Mouse (Mus musculus) bone marrow macrophage, adult 2 months (primary cell): Measurements from ENCODE around the gene Syde2. TPM values are rescaled to one million over a fixed set of nuclear protein-coding genes. Genes with fewer than 3 reads are reported as not detected.

ENCODE experiments used
- H3K27ac ChIP-seq: 2 replicates; pipeline ENCODE4 v1.5.1; 2012; ENCODE audit warnings: low read depth, low read length; ENCODE audit not compliant: insufficient read depth
- H3K4me1 ChIP-seq: 2 replicates; pipeline ENCODE4 v1.6.1; 2012; ENCODE audit warnings: low read length; ENCODE audit not compliant: control insufficient read depth, insufficient read depth
- H3K4me3 ChIP-seq: 2 replicates; pipeline ENCODE4 v1.5.1; 2012; ENCODE audit warnings: mild to moderate bottlenecking, low read length, moderate library complexity; ENCODE audit not compliant: insufficient read depth
- CTCF ChIP-seq: IDR thresholded peaks from 2 replicates; pipeline ENCODE4 v1.5.1; 2012; ENCODE audit warnings: low read depth, mild to moderate bottlenecking, low read length, moderate library complexity
- POLR2A ChIP-seq: IDR thresholded peaks from 2 replicates; pipeline ENCODE4 v1.6.1; 2012; ENCODE audit warnings: mild to moderate bottlenecking, low read depth, low read length, borderline replicate concordance
- polyA plus RNA-seq: library from polyadenylated mRNA; stranded (reverse); fragments of >200 nt; gene quantifications from 2 replicates; pipeline ENCODE4 v1.2.4, GENCODE M21; 2012; ENCODE audit not compliant: missing spikeins, insufficient read depth, insufficient read length

Gene Syde2
- polyA plus RNA-seq, 1 experiment = not detected

DNA sequence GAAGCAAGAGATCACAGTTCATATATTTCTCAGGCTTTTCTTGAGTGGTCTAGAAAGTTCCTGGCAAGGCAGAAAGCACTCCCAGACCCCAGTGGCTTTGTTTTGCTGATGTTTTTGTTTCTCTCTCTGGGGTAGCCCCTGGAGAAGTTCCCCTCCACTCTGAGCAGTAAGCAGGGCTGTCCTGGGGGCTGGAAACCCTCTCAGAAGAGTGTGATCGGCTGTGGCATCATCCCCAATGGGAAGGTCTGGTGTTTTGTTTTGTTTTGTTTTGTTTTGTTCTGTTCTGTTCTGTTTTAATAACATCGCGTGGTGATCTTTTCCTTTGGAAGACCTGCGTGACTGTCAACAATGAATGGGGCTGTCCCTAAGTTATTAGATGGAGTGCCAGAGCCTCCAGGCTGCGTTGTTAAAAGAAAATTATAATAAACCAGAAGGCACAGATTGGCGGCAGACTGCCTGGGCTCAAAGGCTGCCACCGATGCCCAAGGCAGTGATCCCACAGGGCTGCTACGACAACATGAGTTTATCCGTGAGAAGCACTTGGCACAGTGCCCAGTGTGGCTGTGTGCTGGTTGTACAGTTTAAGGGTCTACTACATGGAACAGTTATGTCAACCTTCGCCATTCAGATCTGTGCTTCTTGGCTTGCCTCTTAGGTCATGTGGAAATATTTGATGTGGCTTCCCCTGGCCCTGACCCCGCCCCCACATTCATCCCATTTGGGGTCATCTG is 63.8 kb downstream of the Syde2 start:
- TF ChIP-seq CTCF = no peak
- H3K27ac ChIP-seq = no peak overlapping the region
- no peaks in the 10 kb centered on the region for H3K4me1 ChIP-seq
- H3K4me3 ChIP-seq = no peak overlapping the region

DNA sequence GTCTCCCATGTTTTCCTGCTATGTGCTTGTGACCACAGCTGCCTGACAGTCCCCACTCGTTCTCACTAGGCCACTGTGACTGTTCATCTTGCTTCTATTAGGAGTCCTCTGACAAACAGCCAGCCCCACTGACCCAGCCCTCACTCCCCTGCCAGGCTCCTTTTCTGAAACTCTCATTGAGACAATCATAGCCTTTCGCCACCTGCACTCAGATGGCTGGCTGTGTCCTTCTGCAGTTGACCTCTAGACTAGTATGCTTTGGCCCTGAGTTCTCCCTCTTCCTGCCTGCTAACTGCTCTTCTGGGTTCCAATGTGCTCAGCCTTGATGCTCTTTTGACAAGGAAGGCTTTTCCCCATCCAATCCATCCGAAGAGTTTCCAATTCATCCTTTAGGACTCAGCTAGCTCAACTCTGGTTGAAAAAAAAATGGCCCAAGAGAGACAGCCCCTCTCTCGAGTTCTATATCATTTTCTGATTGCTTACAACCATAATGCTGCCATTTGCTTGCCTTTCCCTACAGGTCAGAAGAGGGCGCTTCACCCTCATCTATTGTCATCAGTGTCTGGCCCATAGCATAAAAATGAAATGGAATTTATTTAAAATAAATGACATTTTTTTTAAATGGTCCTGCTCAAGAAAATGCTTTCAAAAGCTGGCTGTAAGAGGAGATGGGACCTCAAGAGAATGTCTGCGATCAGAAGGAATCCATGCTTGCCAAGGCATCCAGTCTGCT is 65.6 kb downstream of the Syde2 start:
- no peak for TF ChIP-seq POLR2A
- Histone ChIP-seq H3K4me1 (no peaks in the 10 kb centered on the region), H3K27ac (no peak overlapping the region), H3K4me3 (no peak overlapping the region)

DNA sequence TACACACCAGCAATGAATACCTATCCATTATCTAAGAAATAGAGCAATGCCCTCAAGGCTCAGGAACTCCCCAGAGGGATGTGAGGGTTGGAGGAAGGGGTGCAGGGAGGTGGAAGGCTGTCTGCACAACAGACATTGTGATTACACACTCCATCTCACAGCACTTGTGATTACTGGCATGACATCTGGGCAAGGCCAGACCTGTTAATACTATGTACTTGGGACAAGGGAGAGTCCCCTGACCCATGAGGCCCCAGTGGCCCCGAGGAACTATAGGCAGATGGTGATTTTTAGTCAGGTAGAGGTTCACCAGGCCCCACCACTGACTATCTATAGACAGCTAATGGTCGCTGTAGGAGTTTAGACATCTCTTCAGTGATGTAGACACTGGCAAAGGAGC is 66.2 kb downstream of the Syde2 start:
- TF ChIP-seq POLR2A (no peak), CTCF (no peak)
- H3K4me1 ChIP-seq = no peaks in the 10 kb centered on the region
- no peak overlapping the region for H3K4me3 ChIP-seq
- H3K27ac ChIP-seq = no peak overlapping the region

DNA sequence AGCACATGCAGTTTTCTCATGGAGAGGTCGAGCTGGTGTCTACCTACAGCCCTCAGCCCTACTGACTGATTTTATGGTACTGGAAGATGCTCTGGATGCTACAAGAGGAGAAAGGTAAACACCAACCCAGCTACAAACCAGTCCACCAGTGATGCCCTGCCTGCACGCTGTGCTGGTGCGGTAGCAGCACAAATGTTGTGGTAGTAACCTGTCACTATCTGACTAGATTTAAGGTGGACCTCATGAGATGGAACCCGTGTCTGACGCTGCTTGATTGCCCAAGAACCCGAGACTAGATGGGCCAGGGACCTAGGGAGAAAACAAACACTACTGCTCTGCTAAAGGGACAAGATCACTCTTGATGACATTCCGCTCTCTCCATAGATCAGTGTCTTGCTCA is 69.5 kb downstream of the Syde2 start:
- no peaks in the 10 kb centered on the region for H3K4me1 ChIP-seq
- no peak overlapping the region for H3K4me3 ChIP-seq
- no peak overlapping the region for H3K27ac ChIP-seq
- TF ChIP-seq CTCF = no peak
- TF ChIP-seq POLR2A = no peak

DNA sequence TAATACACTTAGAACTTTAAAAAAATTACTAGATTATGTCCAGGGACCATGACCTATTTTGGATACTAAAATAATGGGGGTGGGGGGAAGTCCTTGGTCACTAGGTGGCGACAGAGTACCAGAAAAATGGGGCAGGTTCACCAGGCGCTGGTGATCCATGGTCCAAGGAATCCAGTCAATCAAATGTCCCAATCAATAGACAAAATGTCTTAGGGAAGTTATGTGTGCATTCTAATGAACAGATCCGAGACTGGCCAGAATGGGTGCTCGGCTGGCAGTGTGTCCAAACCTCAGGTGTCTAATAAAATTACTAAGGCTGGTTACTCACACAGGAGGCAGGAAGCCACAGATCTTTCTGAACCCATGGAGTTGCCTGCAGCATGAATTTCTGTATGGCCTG is 70.6 kb downstream of the Syde2 start:
- H3K4me1 ChIP-seq = no peaks in the 10 kb centered on the region
- H3K4me3 ChIP-seq = no peak overlapping the region

DNA sequence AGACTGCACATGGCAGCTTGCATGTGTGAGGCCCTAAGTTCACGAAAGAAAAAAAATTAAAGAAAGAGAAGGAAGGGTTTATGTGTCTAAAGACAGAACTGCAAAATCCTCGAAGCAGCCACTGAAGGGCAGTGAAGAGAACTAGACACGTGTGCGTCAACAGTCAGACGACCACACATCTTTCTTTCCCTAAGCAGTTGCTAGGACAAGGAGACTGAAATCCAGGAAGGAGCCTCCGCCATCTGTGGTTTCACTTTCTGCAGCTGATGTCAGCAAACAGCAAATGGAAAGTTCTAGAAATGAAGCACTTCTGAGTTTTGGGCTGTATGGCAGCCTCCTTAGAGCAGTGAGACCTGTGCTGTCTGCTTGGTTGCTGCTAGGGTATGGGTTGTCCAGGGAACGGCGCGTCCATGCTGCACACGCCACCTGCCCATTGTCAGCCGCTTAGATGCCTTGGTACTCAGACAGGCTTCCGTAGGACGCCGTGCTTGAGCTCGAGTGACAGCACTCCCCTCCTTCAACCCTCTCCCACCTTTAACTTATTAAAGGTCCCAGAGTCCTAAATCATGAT is 71.8 kb downstream of the Syde2 start:
- TF ChIP-seq CTCF = no peak
- TF ChIP-seq POLR2A = no peak
- H3K4me1 ChIP-seq = no peaks in the 10 kb centered on the region
- H3K27ac ChIP-seq = no peak overlapping the region
- no peak overlapping the region for H3K4me3 ChIP-seq

More for the DNA sequence above, 70.6 kb downstream of the Syde2 start:
- TF ChIP-seq POLR2A (no peak), CTCF (peak; percentile 79)
- H3K27ac ChIP-seq = no peak overlapping the region

DNA sequence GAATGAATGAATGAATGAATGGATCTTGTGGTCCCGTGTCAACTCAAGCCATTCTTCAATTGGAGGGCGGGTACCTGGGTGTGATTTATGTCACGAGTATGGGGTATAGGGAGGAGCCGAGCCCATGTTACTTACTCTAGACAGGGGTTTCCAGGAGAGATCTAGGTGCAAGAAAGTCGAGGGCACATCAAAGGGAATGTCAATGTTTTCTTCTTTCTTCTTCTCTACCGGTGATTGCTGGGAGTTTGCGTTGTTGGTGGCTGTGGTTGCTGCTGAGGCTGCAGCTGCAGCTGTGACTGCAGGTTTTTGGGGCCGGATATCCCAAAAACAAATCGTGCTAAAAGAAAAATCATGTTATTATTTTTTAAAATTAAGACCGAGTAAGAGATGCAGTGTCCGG is 75.5 kb downstream of the Syde2 start:
- Histone ChIP-seq H3K4me3 (no peak overlapping the region), H3K27ac (no peak overlapping the region), H3K4me1 (no peaks in the 10 kb centered on the region)
- no peak for TF ChIP-seq CTCF
- no peak for TF ChIP-seq POLR2A

DNA sequence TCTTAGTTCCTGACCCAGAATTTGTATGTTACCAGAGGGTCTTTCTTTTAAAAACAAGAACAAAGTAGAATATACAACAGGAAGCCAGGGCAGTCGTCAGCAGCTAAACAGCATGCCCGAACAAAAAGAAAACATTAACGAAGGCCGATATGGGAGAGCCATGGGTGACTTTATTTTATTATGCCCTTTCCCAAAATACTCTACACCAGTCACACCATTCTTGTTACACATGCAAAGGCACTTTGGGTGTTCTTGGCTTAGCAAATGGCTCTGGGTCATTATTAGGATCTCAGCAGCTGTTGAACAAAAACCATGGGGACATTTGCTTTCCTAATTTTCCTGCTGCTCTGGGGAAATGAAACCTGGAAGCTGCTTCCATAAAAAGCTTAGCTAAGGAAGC is 81.6 kb downstream of the Syde2 start:
- 0 out of 2 replicates have a peak, but pooled peaks cover 2% of the 10 kb centered on the region for H3K4me1 ChIP-seq
- H3K27ac ChIP-seq = no peak overlapping the region
- TF ChIP-seq CTCF = no peak
- TF ChIP-seq POLR2A = no peak
- no peak overlapping the region for H3K4me3 ChIP-seq

Other genes starting within 250 kb of the Syde2 start
- gene Ddah1, start 229.2 kb upstream of the Syde2 start, polyA plus RNA-seq = 0.67 and 1.6 TPM in 2 replicates
- 85.5 and 92.5 TPM in 2 replicates for gene Bcl10, start 65.1 kb upstream of the Syde2 start, polyA plus RNA-seq
- 23.2 and 24.2 TPM in 2 replicates for gene 2410004B18Rik, start 49.9 kb upstream of the Syde2 start, polyA plus RNA-seq
- not detected in 2 replicates for gene Wdr63, start 120.3 kb downstream of the Syde2 start, polyA plus RNA-seq
- gene Mcoln3, start 129.6 kb downstream of the Syde2 start, polyA plus RNA-seq = 4.7 and 6.5 TPM in 2 replicates
- gene Mcoln2, start 162.0 kb downstream of the Syde2 start, polyA plus RNA-seq = 33.5 and 35.3 TPM in 2 replicates
- gene Lpar3, start 233.1 kb downstream of the Syde2 start, polyA plus RNA-seq = not detected in 2 replicates